Mouse (Mus musculus) thymus, adult 2 months (tissue): ENCODE data around the gene Zfp704. TPM values are rescaled to one million over a fixed set of nuclear protein-coding genes. Genes with fewer than 3 reads are reported as not detected.

Experiments
- DNase-seq: peaks from one replicate; pipeline ENCODE4 v3.0.0; 2021
- H3K27ac ChIP-seq: fragments of 200-500 bp; 2 replicates; pipeline ENCODE4 v1.5.1; 2012; ENCODE audit warnings: low read length, control low read depth; ENCODE audit not compliant: control insufficient read depth, insufficient read depth
- H3K27me3 ChIP-seq: fragments of 200-500 bp; 2 replicates; pipeline ENCODE4 v1.6.1; 2012; ENCODE audit warnings: mild to moderate bottlenecking, low read length, moderate library complexity, mixed read lengths; ENCODE audit not compliant: control insufficient read depth, insufficient read depth
- H3K36me3 ChIP-seq: fragments of 200-500 bp; 2 replicates; pipeline ENCODE4 v1.6.1; 2012; ENCODE audit warnings: mild to moderate bottlenecking, low read length, moderate library complexity; ENCODE audit not compliant: control insufficient read depth, insufficient read depth
- H3K4me1 ChIP-seq: fragments of 200-500 bp; replicated peaks from 2 replicates; pipeline ENCODE4 v1.6.1; 2012; ENCODE audit warnings: low read length; ENCODE audit not compliant: control insufficient read depth, insufficient read depth
- H3K4me3 ChIP-seq: fragments of 200-500 bp; 2 replicates; pipeline ENCODE4 v1.5.1; 2012; ENCODE audit warnings: mild to moderate bottlenecking, low read length, control low read depth, moderate library complexity; ENCODE audit not compliant: control insufficient read depth, insufficient read depth
- CTCF ChIP-seq: fragments of 200-500 bp; IDR thresholded peaks from 2 replicates; pipeline ENCODE4 v1.5.1; 2012; ENCODE audit warnings: mild to moderate bottlenecking, control low read depth, low read length, moderate library complexity, borderline replicate concordance; ENCODE audit not compliant: control insufficient read depth, poor library complexity, insufficient read depth; ENCODE audit errors: extremely low read depth
- POLR2A ChIP-seq: fragments of 200-500 bp; IDR thresholded peaks from 2 replicates; pipeline ENCODE4 v1.6.1; 2012; ENCODE audit warnings: mild to moderate bottlenecking, low read length, control low read depth, moderate library complexity; ENCODE audit not compliant: control insufficient read depth, poor library complexity, insufficient read depth; ENCODE audit errors: extremely low read depth
- WGBS: fragments of 180-500 bp; shearing (Covaris S2); methylation state at CpG from one replicate; pipeline ENCODE4 v1.1.7; 2018; 5-methylcytosine and 5-hydroxymethylcytosine counted together
- polyA plus RNA-seq: library from polyadenylated mRNA; depleted of rRNA; stranded (reverse); fragments of >200 nt; gene quantifications from 2 replicates; pipeline ENCODE4 v1.2.3, GENCODE M21; 2012; rRNA removed

Gene Zfp704
- 7.4 and 8.5 TPM in 2 replicates for polyA plus RNA-seq

- DNase-seq: peak; percentile 76
- H3K4me3 ChIP-seq: peak within 1 kb of the TSS; percentile 85
- H3K27ac ChIP-seq: no peak within 1 kb of the TSS
- no peaks in the 10 kb centered on the region for H3K27me3 ChIP-seq
- 10% methylated on average over 97 of the region's 97 CpGs for WGBS
- H3K4me1 ChIP-seq: peaks cover 23% of the 10 kb centered on the region; the same call in 1 of the 2 replicates
- peak; percentile 51; the same call in 1 of the 2 replicates for TF ChIP-seq CTCF
- TF ChIP-seq POLR2A: no peak
- H3K36me3 ChIP-seq: no peaks in the 10 kb centered on the region
Observed at GRCm38 (mm10) chr3:9609581-9610341, at the start of gene Zfp704. TSS of gene Zfp704 (minus strand) at chr3:9610085.

GRCm38 (mm10) chr3:9633036-9634005 is 23.4 kb upstream of the Zfp704 start:
- Histone ChIP-seq H3K27ac (peak overlapping the region; percentile 71), H3K36me3 (no peaks in the 10 kb centered on the region), H3K27me3 (no peaks in the 10 kb centered on the region), H3K4me1 (peaks cover 45% of the 10 kb centered on the region), H3K4me3 (no peak overlapping the region)
- DNase-seq: peak; percentile 63
- TF ChIP-seq POLR2A (no peak), CTCF (no peak)
- WGBS: 3% methylated on average over 10 of the region's 10 CpGs

GRCm38 (mm10) chr3:9629951-9630350 is 20.1 kb upstream of the Zfp704 start:
- Histone ChIP-seq H3K4me1 (peaks cover 50% of the 10 kb centered on the region), H3K4me3 (peak overlapping the region; percentile 37), H3K27me3 (no peaks in the 10 kb centered on the region), H3K36me3 (no peaks in the 10 kb centered on the region), H3K27ac (no peak overlapping the region)
- no peak for DNase-seq
- 21% methylated on average over 17 of the region's 17 CpGs for WGBS
- TF ChIP-seq CTCF (no peak), POLR2A (no peak)

GRCm38 (mm10) chr3:9628041-9628440 is 18.2 kb upstream of the Zfp704 start:
- no peaks in the 10 kb centered on the region for H3K36me3 ChIP-seq
- no peak overlapping the region for H3K4me3 ChIP-seq
- no peak for DNase-seq
- peaks cover 58% of the 10 kb centered on the region for H3K4me1 ChIP-seq
- WGBS: 84% methylated on average over 4 of the region's 4 CpGs
- H3K27ac ChIP-seq: no peak overlapping the region
- TF ChIP-seq CTCF (no peak), POLR2A (no peak)
- no peaks in the 10 kb centered on the region for H3K27me3 ChIP-seq

GRCm38 (mm10) chr3:9626149-9626548 is 16.3 kb upstream of the Zfp704 start:
- H3K4me1 ChIP-seq: peaks cover 50% of the 10 kb centered on the region
- 16% methylated on average over 5 of the region's 5 CpGs for WGBS
- DNase-seq: no peak
- no peak overlapping the region for H3K27ac ChIP-seq
- H3K4me3 ChIP-seq: no peak overlapping the region
- H3K36me3 ChIP-seq: no peaks in the 10 kb centered on the region
- no peak for TF ChIP-seq POLR2A
- no peak for TF ChIP-seq CTCF
- H3K27me3 ChIP-seq: no peaks in the 10 kb centered on the region

- Histone ChIP-seq H3K4me1 (peaks cover 22% of the 10 kb centered on the region), H3K36me3 (no peaks in the 10 kb centered on the region), H3K4me3 (no peak overlapping the region), H3K27me3 (no peaks in the 10 kb centered on the region), H3K27ac (no peak overlapping the region)
- WGBS: 96% methylated on average over 12 of the region's 12 CpGs
- no peak for DNase-seq
- TF ChIP-seq CTCF (no peak), POLR2A (no peak)
Observed at GRCm38 (mm10) chr3:9620611-9621010, 10.7 kb upstream of the Zfp704 start.
